Mouse (Mus musculus) myocyte (in vitro differentiated cells): ENCODE results near the gene Gm4756.

Experiments
- MAX ChIP-seq: IDR thresholded peaks from one replicate; pipeline ENCODE4 v1.6.1; 2011; ENCODE audit warnings: low read depth, mild to moderate bottlenecking, control low read depth
- MYOG ChIP-seq, 3 experiments: IDR thresholded peaks; one replicate each; pipeline ENCODE4 v1.6.1; 2011; ENCODE audit warnings: control low read depth in 2 of 3, low read depth in 2 of 3, mild to moderate bottlenecking in 2 of 3; ENCODE audit not compliant: insufficient read length in 2 of 3, control insufficient read depth in 1 of 3, insufficient read depth in 1 of 3
- POLR2A ChIP-seq: IDR thresholded peaks from one replicate; pipeline ENCODE4 v1.6.1; 2011; ENCODE audit warnings: low read depth, mild to moderate bottlenecking, control low read depth, moderate library complexity; ENCODE audit not compliant: insufficient read length
- TCF12 ChIP-seq: IDR thresholded peaks from one replicate; pipeline ENCODE4 v1.6.1; 2011; ENCODE audit warnings: mild to moderate bottlenecking, control low read depth; ENCODE audit not compliant: poor library complexity, insufficient read depth, severe bottlenecking

GRCm38 (mm10) chr12:72583099-72583498 lies 66.4 kb downstream of the Gm4756 start:
- TF ChIP-seq TCF12 (no peak), MYOG (IDR thresholded peaks at IDR 0.05; ENCODE audit: control insufficient read depth in 1 of 3, insufficient read depth in 1 of 3, insufficient read length in 2 of 3, low read depth in 2 of 3) (no peak), POLR2A (no peak), MAX (no peak)
